Mouse (Mus musculus) MEL (cell line): Measurements from ENCODE around the gene Slfn9. TPM values are rescaled to one million over a fixed set of nuclear protein-coding genes. Genes with fewer than 3 reads are reported as not detected.

Experiments
- DNase-seq: peaks from one replicate; pipeline ENCODE4 v3.0.0; 2011; ENCODE audit warnings: low read depth, low spot score
- H3K27ac ChIP-seq: 2 replicates; pipeline ENCODE4 v1.5.1; 2012; ENCODE audit warnings: low read depth, mild to moderate bottlenecking, control low read depth, low read length, moderate library complexity; ENCODE audit not compliant: control insufficient read depth
- H3K27me3 ChIP-seq, 2 experiments: fragments of 150-350 bp in 1 of 2; sonication (generic) in 1 of 2; 2 replicates each; pipeline ENCODE4 v1.6.1; 2012; ENCODE audit warnings: low read length in 2 of 2, mild to moderate bottlenecking in 2 of 2, improper control_type of control experiment in 1 of 2, moderate library complexity in 1 of 2; ENCODE audit not compliant: insufficient read depth in 2 of 2, control insufficient read depth in 1 of 2
- H3K36me3 ChIP-seq, 2 experiments: 2 replicates each; pipeline ENCODE4 v1.6.1; 2012 to 2014; ENCODE audit warnings: low read length in 2 of 2, improper control_type of control experiment in 1 of 2, inconsistent platforms in 1 of 2, mild to moderate bottlenecking in 1 of 2; ENCODE audit not compliant: insufficient read depth in 2 of 2, control insufficient read depth in 1 of 2
- H3K4me1 ChIP-seq, 2 experiments: fragments of 150-350 bp in 1 of 2; sonication (generic) in 1 of 2; 2 replicates each; pipeline ENCODE4 v1.6.1; 2012; ENCODE audit warnings: low read length in 2 of 2, improper control_type of control experiment in 1 of 2, mild to moderate bottlenecking in 1 of 2; ENCODE audit not compliant: insufficient read depth in 2 of 2, control insufficient read depth in 1 of 2
- H3K4me3 ChIP-seq, 2 experiments: fragments of 150-350 bp in 1 of 2; sonication (generic) in 1 of 2; 2 replicates each; pipeline ENCODE4 v1.5.1; 2012; ENCODE audit warnings: low read depth in 2 of 2, low read length in 2 of 2, mild to moderate bottlenecking in 2 of 2, moderate library complexity in 2 of 2, control low read depth in 1 of 2, improper control_type of control experiment in 1 of 2; ENCODE audit not compliant: control insufficient read depth in 1 of 2, insufficient read depth in 1 of 2
- H3K79me2 ChIP-seq: 2 replicates; pipeline ENCODE4 v1.6.1; 2012; ENCODE audit warnings: mild to moderate bottlenecking, low read length, moderate library complexity; ENCODE audit not compliant: control insufficient read depth, poor library complexity, insufficient read depth
- H3K9ac ChIP-seq: 2 replicates; pipeline ENCODE4 v1.6.1; 2012; ENCODE audit warnings: low read depth, mild to moderate bottlenecking, control low read depth, low read length, moderate library complexity; ENCODE audit not compliant: control insufficient read depth, poor library complexity, severe bottlenecking
- H3K9me3 ChIP-seq: fragments of 150-350 bp; sonication (generic); replicated peaks from 2 replicates; pipeline ENCODE4 v1.6.1; 2012; ENCODE audit warnings: mild to moderate bottlenecking, low read length, improper control_type of control experiment, moderate library complexity; ENCODE audit not compliant: insufficient read depth
- ZC3H11A ChIP-seq: IDR thresholded peaks from 2 replicates; pipeline ENCODE4 v1.6.1; 2012; ENCODE audit warnings: low read depth, mild to moderate bottlenecking, inconsistent platforms, low read length, improper control_type of control experiment
- polyA plus RNA-seq, 2 experiments: library from polyadenylated mRNA; stranded (reverse) in 1 of 2; unstranded in 1 of 2; fragments of >175 nt in 1 of 2; fragments of >200 nt in 1 of 2; gene quantifications; 2 replicates each; pipeline versions ENCODE4 v1.2.1 to v1.2.4; 2012; ENCODE audit warnings: low replicate concordance in 2 of 2, low read depth in 1 of 2; ENCODE audit not compliant: insufficient read length in 2 of 2, insufficient read depth in 1 of 2, missing spikeins in 1 of 2
- total RNA-seq: library from RNA; depleted of rRNA; stranded (reverse); fragments of 300-350 nt; gene quantifications from 2 replicates; pipeline ENCODE4 v1.2.3, GENCODE M21; 2012; rRNA removed

Slfn9 gene
- total and polyA plus RNA-seq, 3 experiments = 3.5 to 3.7 TPM; not detected in 1

- no peak for DNase-seq
- no peak for TF ChIP-seq ZC3H11A
- H3K4me3 ChIP-seq = no peak overlapping the region
- no peaks in the 10 kb centered on the region for H3K79me2 ChIP-seq
- no peaks in the 10 kb centered on the region for H3K36me3 ChIP-seq
- no peaks in the 10 kb centered on the region for H3K4me1 ChIP-seq
- H3K27me3 ChIP-seq = no peaks in the 10 kb centered on the region
- no peak overlapping the region for H3K27ac ChIP-seq
- H3K9me3 ChIP-seq = no peaks in the 10 kb centered on the region; the same call in 1 of the 2 replicates
- no peak overlapping the region for H3K9ac ChIP-seq
Measured at GRCm38 (mm10) chr11:82928897-82929632, 62.6 kb downstream of the Slfn9 start.

Other genes with a start within 250 kb of the Slfn9 start
- 0.31 and 0.33 TPM in 2 replicates for gene Cct6b, start 227.5 kb downstream of the Slfn9 start, total RNA-seq
- gene Cct6b, start 227.5 kb downstream of the Slfn9 start, polyA plus RNA-seq = under 1 TPM in 1 of 2 experiments, not detected in 1; 0.21 TPM
- gene Zfp830, start 227.5 kb downstream of the Slfn9 start, total RNA-seq = 40.7 and 51.4 TPM in 2 replicates
- 10 to 100 TPM in 1 of 2 experiments, not detected in 1; 43.4 TPM for gene Zfp830, start 227.5 kb downstream of the Slfn9 start, polyA plus RNA-seq
- 48.5 and 54.0 TPM in 2 replicates for gene Lig3, start 210.7 kb downstream of the Slfn9 start, total RNA-seq
- gene Lig3, start 210.7 kb downstream of the Slfn9 start, polyA plus RNA-seq = 10 to 100 TPM in 1 of 2 experiments, not detected in 1; 89.2 TPM
- 15.5 and 17.8 TPM in 2 replicates for gene Rffl, start 120.6 kb downstream of the Slfn9 start, total RNA-seq
- gene Rffl, start 120.6 kb downstream of the Slfn9 start, polyA plus RNA-seq = 10 to 100 TPM in 1 of 2 experiments, not detected in 1; 15.2 TPM
- gene Rad51d, start 101.2 kb downstream of the Slfn9 start, total RNA-seq = 21.1 and 25.6 TPM in 2 replicates
- 10 to 100 TPM in 1 of 2 experiments, not detected in 1; 30.0 TPM for gene Rad51d, start 101.2 kb downstream of the Slfn9 start, polyA plus RNA-seq
- gene Fndc8, start 99.7 kb downstream of the Slfn9 start, total RNA-seq = 0.07 and 0.15 TPM in 2 replicates
- gene Fndc8, start 99.7 kb downstream of the Slfn9 start, polyA plus RNA-seq = under 1 TPM in 1 of 2 experiments, not detected in 1; 0.72 TPM
- 79.6 and 97.3 TPM in 2 replicates for gene Nle1, start 83.4 kb downstream of the Slfn9 start, total RNA-seq
- gene Nle1, start 83.4 kb downstream of the Slfn9 start, polyA plus RNA-seq = 100 to 1,000 TPM in 1 of 2 experiments, not detected in 1; 103 TPM
- 0.08 TPM in 1 of 2 replicates, not detected in the other for gene Unc45b, start 81.3 kb downstream of the Slfn9 start, total RNA-seq
- under 1 TPM in 1 of 2 experiments, not detected in 1; 0.29 TPM for gene Unc45b, start 81.3 kb downstream of the Slfn9 start, polyA plus RNA-seq
- 3.6 and 5.7 TPM in 2 replicates for gene Slfn5, start 40.5 kb downstream of the Slfn9 start, total RNA-seq
- under 1 TPM in 1 of 2 experiments, not detected in 1; 0.67 TPM for gene Slfn5, start 40.5 kb downstream of the Slfn9 start, polyA plus RNA-seq
- gene Slfn8, start 29.0 kb upstream of the Slfn9 start, total RNA-seq = 9.8 and 11.9 TPM in 2 replicates
- gene Slfn8, start 29.0 kb upstream of the Slfn9 start, polyA plus RNA-seq = 10 to 100 TPM; 11.6 to 47.2 TPM
- 0.10 and 0.46 TPM in 2 replicates for gene Slfn2, start 73.3 kb upstream of the Slfn9 start, total RNA-seq
- under 1 TPM in 1 of 2 experiments, not detected in 1; 0.07 TPM for gene Slfn2, start 73.3 kb upstream of the Slfn9 start, polyA plus RNA-seq
- not detected in 2 replicates for gene Slfn1, start 125.0 kb upstream of the Slfn9 start, total RNA-seq
- gene Slfn1, start 125.0 kb upstream of the Slfn9 start, polyA plus RNA-seq = not detected
- gene Slfn4, start 183.4 kb upstream of the Slfn9 start, total RNA-seq = not detected in 2 replicates
- gene Slfn4, start 183.4 kb upstream of the Slfn9 start, polyA plus RNA-seq = under 1 TPM in 1 of 2 experiments, not detected in 1; 0.04 TPM
- gene Slfn3, start 199.5 kb upstream of the Slfn9 start, total RNA-seq = 0.10 and 0.23 TPM in 2 replicates
- under 1 TPM in 1 of 2 experiments, not detected in 1; 0.35 TPM for gene Slfn3, start 199.5 kb upstream of the Slfn9 start, polyA plus RNA-seq